Mouse (Mus musculus): ENCODE measurements at regions not wholly inside any gene's neighbourhood (a gene's known extent, or its start where the extent isn't known, plus 50 kb on each side); places are given as distances from the start of the nearest gene placed in this dataset.

DNA sequence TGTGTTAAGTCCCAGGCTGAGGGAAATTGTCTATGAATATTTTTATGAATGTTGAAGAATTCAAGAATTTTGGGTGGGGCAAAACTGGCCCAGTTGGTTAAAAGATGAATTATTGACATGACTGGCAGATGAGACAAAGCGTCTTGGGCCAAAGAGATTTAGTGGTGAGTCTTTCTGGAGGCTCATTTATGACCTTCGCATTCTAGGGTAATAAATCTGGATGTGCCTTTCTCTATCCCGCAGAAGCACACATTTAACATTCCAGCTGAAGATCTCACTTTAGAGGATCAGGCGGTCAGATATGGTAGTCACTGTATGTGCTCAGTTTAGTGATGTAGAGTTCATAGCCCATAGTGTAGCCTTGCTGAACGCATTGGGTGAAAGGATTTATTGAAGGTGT is 296.9 kb upstream of the Gm21798 start:
- DNase-seq (ENCODE audit: low spot score) (no peak), ATAC-seq (ENCODE audit: insufficient read depth, low read depth) (no peak)
- no peak for TF ChIP-seq CTCF (IDR thresholded peaks at IDR 0.05; ENCODE audit: low read depth)
- TF ChIP-seq EP300 (IDR thresholded peaks at IDR 0.05; ENCODE audit: low read depth): no peak
- Histone ChIP-seq H3K27me3 (ENCODE audit: control insufficient read depth, insufficient read depth, low read length) (no peaks in the 10 kb centered on the region), H3K4me1 (ENCODE audit: control insufficient read depth, insufficient read depth) (no peaks in the 10 kb centered on the region), H3K9ac (replicated peaks; ENCODE audit: low read depth, low read length) (no peak overlapping the region), H3K36me3 (replicated peaks; ENCODE audit: control insufficient read depth, insufficient read depth, low read length) (no peaks in the 10 kb centered on the region), H3K4me2 (ENCODE audit: low read depth, low read length) (no peak overlapping the region), H3K4me3 (ENCODE audit: low read depth, low read length) (no peak overlapping the region), H3K27ac (ENCODE audit: low read depth) (no peak overlapping the region), H3K9me3 (replicated peaks; ENCODE audit: control insufficient read depth, low read length) (no peaks in the 10 kb centered on the region)
- WGBS: 90% methylated on average over 5 of the region's 5 CpGs

DNA sequence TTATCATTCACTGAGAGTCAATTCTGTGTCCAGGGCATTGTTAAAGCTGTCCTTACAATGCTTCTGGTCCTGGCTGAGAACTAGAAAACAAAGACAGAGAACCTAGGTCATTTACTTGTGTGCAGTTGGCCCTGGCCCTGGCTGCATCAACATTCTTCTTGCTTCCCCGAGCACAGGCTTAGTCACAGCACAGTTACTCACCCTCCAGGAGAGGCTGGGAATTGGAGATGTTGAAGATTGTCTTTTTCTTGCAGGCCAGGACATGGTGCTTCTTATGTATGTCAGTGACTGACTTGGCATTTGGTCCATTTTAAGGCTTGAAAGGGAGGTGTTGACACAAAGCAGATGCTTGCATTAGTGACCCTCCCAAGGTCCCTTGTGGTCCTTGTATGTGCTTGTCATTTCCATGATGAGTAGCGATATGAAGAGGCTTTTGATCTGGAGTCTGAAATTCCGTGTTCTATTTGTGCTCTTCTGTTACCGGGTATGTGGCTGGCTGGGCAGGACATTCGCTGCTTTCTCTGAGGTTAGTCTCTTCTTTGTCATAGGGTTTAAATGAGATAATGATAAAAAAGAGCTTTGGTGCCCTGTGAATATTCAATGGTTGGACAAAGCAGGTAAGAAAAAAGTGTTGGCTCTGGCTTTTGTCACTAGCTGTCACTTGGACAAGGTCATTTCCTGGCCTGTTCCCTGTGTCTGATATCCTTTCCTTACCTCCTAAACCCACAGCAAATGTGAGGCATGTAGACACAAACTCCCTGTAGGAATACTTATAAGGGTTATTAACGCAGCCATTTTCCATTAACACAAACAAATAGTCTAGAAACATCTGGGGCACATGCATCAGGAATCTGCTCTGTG is 285.0 kb upstream of the Gm21798 start:
- peak; percentile 23 for DNase-seq (ENCODE audit: low spot score)
- peak; percentile 48 for ATAC-seq (ENCODE audit: insufficient read depth, low read depth)
- no peaks in the 10 kb centered on the region for H3K27me3 ChIP-seq (ENCODE audit: control insufficient read depth, insufficient read depth, low read length)
- no peak overlapping the region for H3K9ac ChIP-seq (replicated peaks; ENCODE audit: low read depth, low read length)
- H3K4me1 ChIP-seq (ENCODE audit: control insufficient read depth, insufficient read depth): no peaks in the 10 kb centered on the region
- no peaks in the 10 kb centered on the region for H3K36me3 ChIP-seq (replicated peaks; ENCODE audit: control insufficient read depth, insufficient read depth, low read length)
- no peaks in the 10 kb centered on the region for H3K9me3 ChIP-seq (replicated peaks; ENCODE audit: control insufficient read depth, low read length)
- H3K4me2 ChIP-seq (ENCODE audit: low read depth, low read length): no peak overlapping the region
- TF ChIP-seq EP300 (IDR thresholded peaks at IDR 0.05; ENCODE audit: low read depth) (no peak), CTCF (IDR thresholded peaks at IDR 0.05; ENCODE audit: low read depth) (no peak)
- WGBS: 10% methylated on average over 6 of the region's 6 CpGs
- H3K4me3 ChIP-seq (ENCODE audit: low read depth, low read length): no peak overlapping the region
- peak overlapping the region; percentile 40; the same call in 1 of the 2 replicates for H3K27ac ChIP-seq (ENCODE audit: low read depth)

DNA sequence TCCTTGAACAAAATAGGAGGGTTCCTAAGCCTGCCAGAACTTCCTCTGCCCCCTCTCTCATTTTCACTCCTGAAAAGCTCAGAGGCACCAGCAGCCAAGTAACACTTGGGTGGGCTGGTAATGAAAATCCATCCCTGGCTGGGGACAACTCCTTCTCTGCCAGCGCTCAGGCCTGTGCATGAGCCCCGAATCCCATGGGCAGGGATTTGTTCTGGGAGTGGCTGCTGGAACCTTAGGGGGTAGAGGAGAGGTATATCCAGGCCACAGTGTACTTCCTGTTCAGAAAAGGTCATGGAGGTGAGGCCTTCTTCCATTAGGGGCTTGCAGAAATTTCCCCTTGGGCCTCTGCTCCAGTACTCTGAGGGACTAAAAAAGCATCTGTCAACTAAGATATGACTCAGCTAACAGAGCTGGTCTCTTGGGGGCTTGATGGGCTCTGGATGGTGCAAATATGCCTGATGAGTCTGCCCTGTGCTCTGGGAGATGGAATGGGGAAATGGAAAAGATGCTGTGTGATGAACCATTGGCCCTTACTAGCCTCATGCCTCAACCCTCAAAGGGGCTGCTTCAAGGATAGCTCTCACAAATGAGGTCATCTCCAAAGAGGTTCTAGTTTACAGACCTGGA is 284.2 kb upstream of the Gm21798 start:
- H3K27me3 ChIP-seq (ENCODE audit: control insufficient read depth, insufficient read depth, low read length): no peaks in the 10 kb centered on the region
- no peak overlapping the region for H3K9ac ChIP-seq (replicated peaks; ENCODE audit: low read depth, low read length)
- ATAC-seq (ENCODE audit: insufficient read depth, low read depth) (0 out of 2 replicates have a peak, but pooled peaks have one; percentile 11), DNase-seq (ENCODE audit: low spot score) (no peak)
- no peak for TF ChIP-seq EP300 (IDR thresholded peaks at IDR 0.05; ENCODE audit: low read depth)
- no peak for TF ChIP-seq CTCF (IDR thresholded peaks at IDR 0.05; ENCODE audit: low read depth)
- 67% methylated on average over 2 of the region's 2 CpGs for WGBS
- H3K36me3 ChIP-seq (replicated peaks; ENCODE audit: control insufficient read depth, insufficient read depth, low read length): no peaks in the 10 kb centered on the region
- H3K27ac ChIP-seq (ENCODE audit: low read depth): 0 out of 2 replicates have a peak overlapping the region, but pooled peaks have one; percentile 40
- no peak overlapping the region for H3K4me2 ChIP-seq (ENCODE audit: low read depth, low read length)
- no peak overlapping the region for H3K4me3 ChIP-seq (ENCODE audit: low read depth, low read length)
- H3K9me3 ChIP-seq (replicated peaks; ENCODE audit: control insufficient read depth, low read length): no peaks in the 10 kb centered on the region
- no peaks in the 10 kb centered on the region for H3K4me1 ChIP-seq (ENCODE audit: control insufficient read depth, insufficient read depth)

DNA sequence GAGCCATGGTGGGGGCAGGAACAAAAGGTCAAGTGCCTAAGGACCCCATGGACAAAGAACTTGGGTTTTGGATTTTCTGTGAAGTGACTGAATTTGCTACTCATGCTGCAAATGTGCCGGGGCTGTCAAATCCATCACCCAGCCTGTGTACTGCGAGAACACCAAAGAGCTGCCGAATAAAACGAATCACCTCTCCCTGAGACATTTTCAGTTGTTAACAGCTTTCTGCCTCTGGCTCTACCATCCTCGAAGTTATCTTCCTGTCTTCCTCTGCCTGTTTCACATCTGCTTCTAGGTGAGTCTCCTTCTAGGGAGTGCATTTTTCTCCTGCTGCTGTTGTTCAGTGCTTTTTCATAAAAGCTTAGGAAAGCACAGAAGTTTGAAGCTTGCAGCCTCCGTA is 283.3 kb upstream of the Gm21798 start:
- H3K27me3 ChIP-seq (ENCODE audit: control insufficient read depth, insufficient read depth, low read length): no peaks in the 10 kb centered on the region
- ATAC-seq (ENCODE audit: insufficient read depth, low read depth) (no peak), DNase-seq (ENCODE audit: low spot score) (no peak)
- no peaks in the 10 kb centered on the region for H3K36me3 ChIP-seq (replicated peaks; ENCODE audit: control insufficient read depth, insufficient read depth, low read length)
- H3K4me1 ChIP-seq (ENCODE audit: control insufficient read depth, insufficient read depth): no peaks in the 10 kb centered on the region
- H3K27ac ChIP-seq (ENCODE audit: low read depth): no peak overlapping the region
- 78% methylated on average over 6 of the region's 6 CpGs for WGBS
- no peak overlapping the region for H3K4me2 ChIP-seq (ENCODE audit: low read depth, low read length)
- no peak overlapping the region for H3K4me3 ChIP-seq (ENCODE audit: low read depth, low read length)
- H3K9me3 ChIP-seq (replicated peaks; ENCODE audit: control insufficient read depth, low read length): no peaks in the 10 kb centered on the region
- no peak for TF ChIP-seq CTCF (IDR thresholded peaks at IDR 0.05; ENCODE audit: low read depth)
- no peak for TF ChIP-seq EP300 (IDR thresholded peaks at IDR 0.05; ENCODE audit: low read depth)
- no peak overlapping the region for H3K9ac ChIP-seq (replicated peaks; ENCODE audit: low read depth, low read length)

DNA sequence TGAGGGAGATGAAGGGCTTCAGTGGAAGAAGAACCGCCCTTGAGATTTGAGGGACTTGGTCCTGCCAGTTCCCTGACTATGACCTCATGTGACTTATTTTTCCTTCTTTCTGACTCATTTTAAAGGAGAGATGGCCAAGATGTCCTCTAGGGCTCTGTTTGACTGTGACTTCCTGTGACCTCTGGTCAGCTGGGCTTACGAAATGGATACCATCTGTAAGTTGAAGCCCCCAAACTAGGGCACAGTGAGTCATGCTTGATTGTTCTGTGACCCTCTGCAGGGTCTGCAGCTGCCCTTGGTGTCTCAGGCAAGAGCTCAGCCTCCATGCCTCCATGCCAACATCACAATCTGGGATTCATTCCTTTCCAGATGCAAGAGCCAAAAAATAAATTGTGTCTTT is 282.3 kb upstream of the Gm21798 start:
- DNase-seq (ENCODE audit: low spot score) (no peak), ATAC-seq (ENCODE audit: insufficient read depth, low read depth) (no peak)
- no peak overlapping the region for H3K4me3 ChIP-seq (ENCODE audit: low read depth, low read length)
- 80% methylated on average over 2 of the region's 2 CpGs for WGBS
- no peak overlapping the region for H3K4me2 ChIP-seq (ENCODE audit: low read depth, low read length)
- TF ChIP-seq CTCF (IDR thresholded peaks at IDR 0.05; ENCODE audit: low read depth) (no peak), EP300 (IDR thresholded peaks at IDR 0.05; ENCODE audit: low read depth) (no peak)
- H3K9me3 ChIP-seq (replicated peaks; ENCODE audit: control insufficient read depth, low read length): no peaks in the 10 kb centered on the region
- H3K27me3 ChIP-seq (ENCODE audit: control insufficient read depth, insufficient read depth, low read length): no peaks in the 10 kb centered on the region
- H3K27ac ChIP-seq (ENCODE audit: low read depth): no peak overlapping the region
- no peaks in the 10 kb centered on the region for H3K36me3 ChIP-seq (replicated peaks; ENCODE audit: control insufficient read depth, insufficient read depth, low read length)
- no peaks in the 10 kb centered on the region for H3K4me1 ChIP-seq (ENCODE audit: control insufficient read depth, insufficient read depth)
- no peak overlapping the region for H3K9ac ChIP-seq (replicated peaks; ENCODE audit: low read depth, low read length)
